In the genomic region with DNA sequence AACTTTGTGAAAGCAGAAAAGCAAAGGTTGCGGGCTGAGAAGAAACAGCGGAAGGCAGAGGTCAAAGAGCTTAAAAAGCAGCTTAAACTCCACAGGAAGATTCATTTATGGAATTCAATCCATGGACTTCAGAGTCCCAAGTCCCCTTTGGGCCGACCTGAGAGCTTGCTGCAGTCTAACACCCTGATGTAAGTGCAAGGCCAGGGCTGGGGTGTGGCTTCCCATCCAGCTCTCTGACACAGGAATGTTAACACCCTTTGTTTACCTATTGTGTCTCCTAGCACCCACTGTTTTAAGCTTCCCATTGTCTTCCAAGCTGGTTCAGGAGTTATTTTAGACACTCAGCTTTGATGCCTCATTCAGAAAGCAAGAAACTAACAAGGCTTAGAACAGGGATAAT, we compare ENCODE assay signal across 30 mouse cellular contexts. TPM values are rescaled to one million over a fixed set of nuclear protein-coding genes. Genes with fewer than 3 reads are reported as not detected.
"Had no signal": no experiment of that assay in that cellular context is flagged by ENCODE, and none has a peak within 500 bp of the region (broad histone marks: within the 10 kb centered on the region; RNA-seq: fewer than 3 reads in every experiment).

No protein-coding gene starts in this region.

- H3K4me2 ChIP-seq: limb, embryonic 12.5 days; limb, embryonic 15.5 days; liver, embryonic 11.5 days; lung, embryonic 14.5 days; midbrain, embryonic 12.5 days; midbrain, embryonic 15.5 days; neural tube, embryonic 13.5 days had no signal

- H3K27ac ChIP-seq: kidney, postnatal 0 days; left cerebral cortex, adult 2 months; limb, embryonic 12.5 days; limb, embryonic 15.5 days; liver, embryonic 14.5 days; macrophage; midbrain, embryonic 12.5 days; midbrain, embryonic 15.5 days; neural tube, embryonic 13.5 days; stomach, postnatal 0 days had no signal

- H3K9me3 ChIP-seq: limb, embryonic 12.5 days; limb, embryonic 15.5 days; midbrain, embryonic 12.5 days; midbrain, embryonic 15.5 days; neural tube, embryonic 13.5 days had no signal

- H3K4me1 ChIP-seq: limb, embryonic 12.5 days; limb, embryonic 15.5 days; midbrain, embryonic 12.5 days; midbrain, embryonic 15.5 days; neural tube, embryonic 13.5 days had no signal

- ATAC-seq: liver, postnatal 0 days; lung, postnatal 0 days; midbrain, embryonic 15.5 days had no signal

- H3K4me3 ChIP-seq: left cerebral cortex, adult 2 months; limb, embryonic 12.5 days; limb, embryonic 15.5 days; midbrain, embryonic 12.5 days; midbrain, embryonic 15.5 days; myocyte; neural tube, embryonic 13.5 days had no signal

- DNase-seq: kidney, adult 11 months; kidney, postnatal 25 days; layer of hippocampus, postnatal 36 days; liver, postnatal 0 days; lung, embryonic 14.5 days; thymus, postnatal 36 days had no signal

- H3K27me3 ChIP-seq: limb, embryonic 12.5 days; limb, embryonic 15.5 days; midbrain, embryonic 12.5 days; midbrain, embryonic 15.5 days; neural tube, embryonic 13.5 days had no signal

- H3K9ac ChIP-seq: limb, embryonic 12.5 days; limb, embryonic 15.5 days; liver, embryonic 14.5 days; liver, postnatal 0 days; lung, embryonic 14.5 days; midbrain, embryonic 12.5 days; midbrain, embryonic 15.5 days; neural tube, embryonic 13.5 days had no signal

RNA-seq across cellular contexts. Expression of a gene that starts 30.6 kb away (rescaled TPM):
- total RNA-seq: layer of hippocampus, adult 8-10 months; layer of hippocampus, postnatal 10 days; layer of hippocampus, postnatal 36 days; left cerebral cortex, adult 2 months; left cerebral cortex, postnatal 10 days; left cerebral cortex, postnatal 36 days; megakaryocyte, adult 5-6 weeks; monocyte, adult 5-6 weeks; neutrophil, adult 5-6 weeks had no signal
- polyA plus RNA-seq: kidney, embryonic 14.5 days; limb, embryonic 12.5 days; limb, embryonic 15.5 days; liver, embryonic 11.5 days; liver, embryonic 14.5 days; liver, postnatal 0 days; lung, embryonic 14.5 days; lung, postnatal 0 days; macrophage; midbrain, embryonic 12.5 days; midbrain, embryonic 15.5 days; myocyte; neural tube, embryonic 13.5 days; stomach, embryonic 14.5 days; thymus, postnatal 0 days; urinary bladder, adult 2 months had no signal
